Mouse (Mus musculus): ENCODE data around the gene Acaca. TPM values are rescaled to one million over a fixed set of nuclear protein-coding genes. Genes with fewer than 3 reads are reported as not detected.
A peak's percentile ranks its signal among the peaks of the same experiment; 100 is the strongest.

The Acaca gene
- polyA plus RNA-seq, 1 experiment from 2014 or later: 22.9 TPM

GRCm38 (mm10) chr11:84116221-84116620, 13.3 kb upstream of the Acaca start:
- no peak for ATAC-seq (ENCODE audit: low FRiP score)
- peaks cover 63% of the 10 kb centered on the region for H3K36me3 ChIP-seq
- H3K9ac ChIP-seq (replicated peaks): no peak overlapping the region

GRCm38 (mm10) chr11:84117431-84117830, 12.0 kb upstream of the Acaca start:
- H3K9me3 ChIP-seq (replicated peaks): no peaks in the 10 kb centered on the region
- H3K4me3 ChIP-seq (replicated peaks): no peak overlapping the region
- H3K27me3 ChIP-seq (replicated peaks): no peaks in the 10 kb centered on the region
- H3K4me2 ChIP-seq: no peak overlapping the region
- no peak overlapping the region for H3K27ac ChIP-seq (replicated peaks)
- peaks cover 71% of the 10 kb centered on the region for H3K36me3 ChIP-seq
- H3K4me1 ChIP-seq: 0 out of 2 replicates have a peak, but pooled peaks cover 4% of the 10 kb centered on the region
- ATAC-seq (ENCODE audit: low FRiP score): no peak
- WGBS: 88% methylated on average over 4 of the region's 4 CpGs
- no peak overlapping the region for H3K9ac ChIP-seq (replicated peaks)

More at GRCm38 (mm10) chr11:84116221-84116620, 13.3 kb upstream of the Acaca start:
- Histone ChIP-seq H3K4me1 (no peaks in the 10 kb centered on the region), H3K4me2 (no peak overlapping the region), H3K27me3 (replicated peaks) (no peaks in the 10 kb centered on the region), H3K27ac (replicated peaks) (no peak overlapping the region), H3K4me3 (replicated peaks) (no peak overlapping the region), H3K9me3 (replicated peaks) (no peaks in the 10 kb centered on the region)
- 70% methylated on average over 2 of the region's 2 CpGs for WGBS

- 44% methylated on average over 12 of the region's 12 CpGs for WGBS
- Histone ChIP-seq H3K9ac (replicated peaks) (no peak overlapping the region), H3K4me2 (no peak overlapping the region), H3K27ac (replicated peaks) (no peak overlapping the region), H3K4me1 (0 out of 2 replicates have a peak, but pooled peaks cover 4% of the 10 kb centered on the region), H3K4me3 (replicated peaks) (no peak overlapping the region), H3K27me3 (replicated peaks) (no peaks in the 10 kb centered on the region), H3K9me3 (replicated peaks) (no peaks in the 10 kb centered on the region), H3K36me3 (peaks cover 73% of the 10 kb centered on the region)
- no peak for ATAC-seq (ENCODE audit: low FRiP score)
Observed at GRCm38 (mm10) chr11:84121051-84121956, 8.2 kb upstream of the Acaca start.

GRCm38 (mm10) chr11:84127977-84128376, 1.5 kb upstream of the Acaca start:
- Histone ChIP-seq H3K4me1 (peaks cover 20% of the 10 kb centered on the region), H3K27me3 (replicated peaks) (no peaks in the 10 kb centered on the region), H3K9ac (replicated peaks) (no peak overlapping the region), H3K27ac (replicated peaks) (no peak overlapping the region), H3K4me3 (replicated peaks) (peak overlapping the region; percentile 63), H3K9me3 (replicated peaks) (no peaks in the 10 kb centered on the region), H3K36me3 (peaks cover 22% of the 10 kb centered on the region), H3K4me2 (peak overlapping the region; percentile 76)
- no peak for ATAC-seq (ENCODE audit: low FRiP score)
- WGBS: 83% methylated on average over 4 of the region's 4 CpGs

GRCm38 (mm10) chr11:84129799-84130185, 320 bp downstream of the Acaca start:
- Histone ChIP-seq H3K36me3 (peaks cover 18% of the 10 kb centered on the region), H3K4me3 (replicated peaks) (peak overlapping the region; percentile 63), H3K4me1 (peaks cover 20% of the 10 kb centered on the region), H3K9ac (replicated peaks) (peak overlapping the region; percentile 63), H3K27ac (replicated peaks) (peak overlapping the region; percentile 76), H3K27me3 (replicated peaks) (no peaks in the 10 kb centered on the region), H3K4me2 (peak overlapping the region; percentile 76), H3K9me3 (replicated peaks) (no peaks in the 10 kb centered on the region)
- 2% methylated on average over 11 of the region's 11 CpGs for WGBS
- ATAC-seq (ENCODE audit: low FRiP score): peak; percentile 28

- Histone ChIP-seq H3K9ac (replicated peaks) (no peak overlapping the region), H3K4me3 (replicated peaks) (no peak overlapping the region), H3K9me3 (replicated peaks) (no peaks in the 10 kb centered on the region), H3K27ac (replicated peaks) (no peak overlapping the region), H3K4me2 (no peak overlapping the region), H3K4me1 (peaks cover 13% of the 10 kb centered on the region), H3K27me3 (replicated peaks) (no peaks in the 10 kb centered on the region), H3K36me3 (peaks cover 2% of the 10 kb centered on the region; the same call in 1 of the 2 replicates)
- ATAC-seq (ENCODE audit: low FRiP score): no peak
- 91% methylated on average over 2 of the region's 2 CpGs for WGBS
Observed at GRCm38 (mm10) chr11:84134331-84134860, 4.9 kb downstream of the Acaca start.

- 64% methylated on average over 3 of the region's 3 CpGs for WGBS
- no peak overlapping the region for H3K4me2 ChIP-seq
- peaks cover 2% of the 10 kb centered on the region; the same call in 1 of the 2 replicates for H3K36me3 ChIP-seq
- no peak for ATAC-seq (ENCODE audit: low FRiP score)
- H3K4me3 ChIP-seq (replicated peaks): no peak overlapping the region
- no peaks in the 10 kb centered on the region for H3K27me3 ChIP-seq (replicated peaks)
- no peak overlapping the region for H3K9ac ChIP-seq (replicated peaks)
- no peaks in the 10 kb centered on the region; the same call in 1 of the 2 replicates for H3K4me1 ChIP-seq
- no peak overlapping the region for H3K27ac ChIP-seq (replicated peaks)
- H3K9me3 ChIP-seq (replicated peaks): no peaks in the 10 kb centered on the region
Observed at GRCm38 (mm10) chr11:84136453-84136852, 7.0 kb downstream of the Acaca start.

- Histone ChIP-seq H3K27me3 (replicated peaks) (no peaks in the 10 kb centered on the region), H3K9ac (replicated peaks) (no peak overlapping the region), H3K4me2 (no peak overlapping the region), H3K36me3 (no peaks in the 10 kb centered on the region), H3K4me1 (no peaks in the 10 kb centered on the region), H3K4me3 (replicated peaks) (no peak overlapping the region), H3K9me3 (replicated peaks) (no peaks in the 10 kb centered on the region), H3K27ac (replicated peaks) (no peak overlapping the region)
- 54% methylated on average over 2 of the region's 2 CpGs for WGBS
- ATAC-seq (ENCODE audit: low FRiP score): no peak
Observed at GRCm38 (mm10) chr11:84141752-84142151, 12.3 kb downstream of the Acaca start.

- ATAC-seq (ENCODE audit: low FRiP score): no peak
- WGBS: 76% methylated on average over 10 of the region's 10 CpGs
- Histone ChIP-seq H3K27me3 (replicated peaks) (no peaks in the 10 kb centered on the region), H3K4me1 (no peaks in the 10 kb centered on the region), H3K9ac (replicated peaks) (no peak overlapping the region), H3K27ac (replicated peaks) (no peak overlapping the region), H3K4me3 (replicated peaks) (no peak overlapping the region), H3K9me3 (replicated peaks) (no peaks in the 10 kb centered on the region), H3K4me2 (no peak overlapping the region), H3K36me3 (no peaks in the 10 kb centered on the region)
Observed at GRCm38 (mm10) chr11:84145201-84145798, 15.8 kb downstream of the Acaca start.

GRCm38 (mm10) chr11:84146081-84146480, 16.6 kb downstream of the Acaca start:
- no peaks in the 10 kb centered on the region for H3K36me3 ChIP-seq
- H3K9me3 ChIP-seq (replicated peaks): no peaks in the 10 kb centered on the region
- no peak overlapping the region for H3K4me3 ChIP-seq (replicated peaks)
- H3K27me3 ChIP-seq (replicated peaks): no peaks in the 10 kb centered on the region
- no peak overlapping the region for H3K4me2 ChIP-seq
- 58% methylated on average over 3 of the region's 3 CpGs for WGBS
- ATAC-seq (ENCODE audit: low FRiP score): no peak
- no peak overlapping the region for H3K9ac ChIP-seq (replicated peaks)
- H3K4me1 ChIP-seq: no peaks in the 10 kb centered on the region
- H3K27ac ChIP-seq (replicated peaks): no peak overlapping the region

- no peaks in the 10 kb centered on the region for H3K9me3 ChIP-seq (replicated peaks)
- no peak overlapping the region for H3K4me2 ChIP-seq
- 70% methylated on average over 2 of the region's 2 CpGs for WGBS
- H3K4me1 ChIP-seq: no peaks in the 10 kb centered on the region
- no peaks in the 10 kb centered on the region for H3K36me3 ChIP-seq
- H3K4me3 ChIP-seq (replicated peaks): no peak overlapping the region
- H3K9ac ChIP-seq (replicated peaks): no peak overlapping the region
- no peak for ATAC-seq (ENCODE audit: low FRiP score)
- no peaks in the 10 kb centered on the region for H3K27me3 ChIP-seq (replicated peaks)
- H3K27ac ChIP-seq (replicated peaks): no peak overlapping the region
Observed at GRCm38 (mm10) chr11:84150884-84151283, 21.4 kb downstream of the Acaca start.

Measured in neural tube, embryonic 15.5 days (tissue).